Mouse (Mus musculus): Measurements from ENCODE around the gene Pamr1.

Gene Pamr1

DNA sequence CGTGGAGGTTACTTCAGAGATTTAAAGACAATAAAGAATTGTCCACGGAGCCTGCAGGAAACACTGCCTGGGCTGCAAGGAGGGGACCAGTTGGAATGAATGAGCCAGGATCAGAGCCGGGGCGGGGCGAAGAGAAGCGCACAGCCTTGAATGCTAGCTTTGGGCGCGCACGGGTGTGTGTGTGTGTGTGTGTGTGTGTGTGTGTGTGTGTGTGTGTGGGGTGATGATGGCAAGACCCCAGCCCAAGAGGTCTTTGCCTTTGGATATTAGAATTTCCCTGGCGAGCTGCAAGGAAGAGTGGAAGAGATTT, 109.7 kb downstream of the Pamr1 start:
- DNase-seq (ENCODE audit: low spot score in 2 of 2) = no peak

DNA sequence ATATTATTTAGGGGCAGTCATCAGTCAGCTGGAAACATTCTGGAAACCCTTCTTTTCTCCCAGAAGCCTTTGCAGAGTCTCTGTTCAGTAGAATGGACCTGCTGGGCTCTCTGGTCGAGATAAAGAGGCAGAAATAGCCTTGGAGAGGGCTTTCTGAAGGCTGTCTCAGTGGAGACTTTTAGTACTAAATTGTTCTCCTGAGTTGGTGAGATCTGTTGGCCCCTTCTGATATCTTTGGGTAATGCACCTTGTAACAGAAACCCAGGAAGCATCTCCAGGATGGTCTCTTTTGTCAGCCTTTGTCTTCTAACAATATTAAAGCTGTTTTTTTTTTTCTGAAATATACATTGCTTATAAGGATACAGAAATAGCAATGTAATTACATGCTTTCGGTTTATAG, 111.2 kb downstream of the Pamr1 start:
- DNase-seq (ENCODE audit: low spot score in 2 of 2) = no peak

DNA sequence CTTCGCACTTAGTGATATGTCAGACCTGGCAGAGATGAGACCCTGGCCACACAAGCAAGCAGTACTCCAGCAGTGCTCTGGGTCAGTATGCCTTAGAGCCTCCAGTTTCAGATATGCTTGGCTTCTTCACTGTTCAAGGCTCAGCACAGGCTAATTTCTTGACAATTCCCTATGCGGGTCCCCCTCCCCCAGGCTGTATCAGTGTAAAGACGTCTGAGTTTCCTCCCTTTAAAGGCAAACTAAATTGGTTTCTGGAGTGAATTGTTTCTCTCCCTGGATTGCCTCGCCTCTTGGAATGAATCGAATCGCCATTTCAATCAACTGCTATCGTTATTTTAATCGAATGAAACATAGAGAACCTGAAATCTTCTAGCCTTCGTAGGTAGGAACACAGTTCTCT, 113.1 kb downstream of the Pamr1 start:
- no peak for DNase-seq (ENCODE audit: low spot score in 2 of 2)

DNA sequence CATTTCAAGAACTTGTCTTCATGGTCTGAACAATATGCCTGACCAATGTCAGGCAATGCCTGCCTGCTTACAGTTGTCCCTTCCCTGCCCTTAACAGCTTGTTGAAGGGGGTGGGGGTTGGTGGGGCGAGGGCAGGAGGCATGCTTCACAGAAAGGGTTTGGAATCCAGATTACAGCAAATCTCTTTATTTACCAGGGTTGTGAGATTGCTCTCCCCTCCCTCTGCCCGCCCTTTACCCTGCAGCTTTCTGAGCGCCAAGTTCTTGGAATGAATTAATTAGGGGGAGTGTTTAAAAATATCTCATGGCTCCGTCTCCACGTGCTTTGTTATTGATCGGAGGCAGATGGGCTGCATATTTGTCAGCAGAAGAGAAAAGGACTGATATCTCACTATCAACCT, 113.5 kb downstream of the Pamr1 start:
- no peak for DNase-seq (ENCODE audit: low spot score in 2 of 2)

DNA sequence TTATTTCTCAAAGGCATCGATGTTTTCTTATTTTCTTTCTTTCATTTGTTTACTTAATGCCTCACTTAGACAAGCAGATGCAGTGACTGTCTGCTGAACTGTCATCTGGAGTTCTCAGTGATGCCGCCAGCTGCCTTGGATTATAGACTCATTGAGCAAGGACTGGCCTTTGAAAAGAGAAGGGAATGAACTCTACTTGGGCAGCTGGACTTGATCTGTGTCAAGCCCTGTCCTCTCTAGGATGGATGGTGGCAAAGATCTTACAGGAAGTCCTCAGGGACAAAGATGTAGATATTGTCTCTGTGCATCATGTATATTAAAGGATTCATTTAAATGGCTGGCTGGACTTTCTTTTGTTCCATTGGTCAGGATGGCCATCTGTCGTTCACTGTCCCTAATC, 114.1 kb downstream of the Pamr1 start:
- DNase-seq (ENCODE audit: low spot score in 2 of 2) = no peak

DNA sequence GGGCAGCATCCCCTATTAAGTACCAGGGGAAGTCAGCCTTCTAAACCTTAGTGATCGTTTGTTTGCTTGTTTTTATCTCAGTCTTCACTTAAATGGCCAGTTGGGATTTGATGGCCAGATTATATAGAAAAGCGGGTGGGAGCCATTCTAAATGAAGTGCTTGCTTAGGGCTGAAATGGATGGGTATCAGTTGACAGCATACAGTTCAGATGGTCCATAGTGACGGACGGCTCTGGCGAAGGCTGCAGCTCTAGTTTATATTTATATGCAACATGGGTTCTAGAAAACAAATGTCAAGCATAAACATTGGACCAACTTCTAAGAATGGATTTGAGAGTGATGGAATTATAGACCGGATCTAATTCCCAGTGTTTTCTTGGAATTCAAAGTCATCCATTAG, 118.2 kb downstream of the Pamr1 start:
- no peak for DNase-seq (ENCODE audit: low spot score in 2 of 2)

DNA sequence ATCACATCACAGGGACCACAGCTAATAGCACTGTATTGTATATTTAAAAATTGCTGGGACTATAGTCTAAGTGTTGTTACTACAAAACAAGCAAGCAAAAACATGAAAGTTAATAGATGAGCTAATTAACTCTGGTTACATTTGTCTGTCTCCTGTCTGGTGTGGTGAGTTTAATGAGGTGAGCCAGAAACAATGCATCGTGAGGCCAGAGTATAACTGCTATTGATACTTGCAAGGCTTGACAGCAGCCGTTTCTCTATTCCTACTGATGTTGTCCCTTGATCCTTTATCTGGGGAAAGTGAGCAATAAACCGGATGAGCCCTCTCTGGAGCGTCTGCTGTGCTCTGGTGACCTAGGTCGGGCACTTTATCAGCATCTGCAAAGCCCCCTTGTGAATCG, 119.8 kb downstream of the Pamr1 start:
- no peak for DNase-seq (ENCODE audit: low spot score in 2 of 2)

DNA sequence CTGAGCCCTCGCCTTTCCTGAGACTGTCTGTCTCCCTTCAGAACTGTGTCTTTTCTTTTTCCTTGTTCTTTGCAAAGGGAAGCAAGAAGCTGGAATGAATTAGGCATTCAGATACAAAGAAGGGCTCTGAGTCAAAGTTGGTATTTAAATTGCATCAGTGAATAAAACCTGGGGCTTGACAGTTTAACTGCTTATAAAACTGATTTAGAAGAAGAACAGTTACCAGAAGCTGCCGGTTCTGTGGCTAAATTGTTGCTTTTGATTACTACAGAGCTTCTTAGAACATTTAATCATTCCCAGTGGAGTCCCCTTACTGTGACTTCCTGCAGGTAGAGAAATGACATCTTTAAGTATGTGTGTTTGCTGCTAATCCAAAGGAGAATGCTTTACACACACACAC, 124.8 kb downstream of the Pamr1 start:
- no peak for DNase-seq (ENCODE audit: low spot score in 2 of 2)

DNA sequence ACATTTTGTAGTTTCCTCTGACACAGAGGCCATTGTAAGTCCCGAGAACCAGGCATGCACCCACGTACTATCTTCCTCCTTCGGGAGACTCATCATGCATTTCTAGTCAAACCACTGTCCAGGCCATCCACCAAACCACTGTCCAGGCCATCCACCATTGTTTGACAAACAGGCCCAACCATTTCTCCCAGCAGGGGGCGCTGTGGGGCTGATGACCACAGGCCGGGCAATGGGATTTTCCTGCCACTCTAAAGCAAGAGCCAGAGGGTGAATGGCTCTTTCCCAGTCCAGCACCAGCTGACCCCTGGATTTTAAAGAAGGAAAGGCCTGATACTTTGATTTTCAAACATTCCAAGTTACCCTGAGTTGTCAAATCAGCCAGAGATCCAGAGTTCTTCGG, 125.5 kb downstream of the Pamr1 start:
- peak; percentile 62 to 71 for DNase-seq (ENCODE audit: low spot score in 2 of 2)

DNA sequence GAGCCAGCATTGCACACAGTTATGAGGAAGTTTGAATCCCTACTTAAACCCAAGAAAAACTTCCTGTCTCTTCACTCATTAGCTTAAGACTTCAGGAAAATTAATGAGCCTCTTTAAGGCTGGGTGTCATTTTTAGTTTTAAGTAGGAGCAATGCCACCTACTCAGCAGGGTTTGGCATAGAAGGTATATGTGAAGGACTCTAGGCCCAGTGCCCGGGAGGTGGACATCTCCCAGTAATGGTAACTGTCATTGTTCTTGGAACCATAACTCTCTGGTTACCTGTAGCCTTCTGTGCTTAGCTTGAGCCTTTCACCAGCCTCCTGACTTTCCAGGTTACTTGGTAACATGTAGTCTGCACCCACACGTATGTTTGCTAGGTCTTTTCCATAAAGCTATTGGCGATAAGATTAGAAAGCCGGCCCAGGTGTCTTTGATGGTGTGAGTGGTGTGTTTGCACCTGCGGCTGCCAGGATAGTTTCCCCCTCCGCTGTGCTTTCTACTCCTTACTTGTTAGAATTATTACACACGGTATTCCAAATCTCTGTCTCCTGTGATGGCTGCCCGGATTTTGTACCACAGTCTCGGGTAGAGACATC, 127.0 kb downstream of the Pamr1 start:
- no peak for DNase-seq (ENCODE audit: low spot score in 2 of 2)

DNA sequence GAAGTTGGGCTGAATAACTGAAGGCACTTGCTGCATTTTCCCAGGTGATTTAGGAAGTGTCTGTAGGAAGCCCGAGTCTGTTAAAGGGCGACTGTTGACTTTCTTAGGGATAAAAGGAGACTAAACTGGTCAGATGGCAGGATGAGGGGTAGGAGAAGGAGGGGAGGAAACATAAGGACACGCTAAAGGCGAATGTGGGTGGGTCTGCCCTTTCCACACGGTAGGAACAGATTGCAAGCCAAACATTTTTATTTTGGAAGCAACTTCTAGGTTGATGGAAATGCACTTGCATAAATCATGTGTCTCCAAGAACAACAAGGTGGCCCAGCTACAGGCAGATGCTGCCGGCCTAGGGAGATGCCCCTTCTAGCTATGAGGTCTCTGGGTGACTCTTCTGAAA, 127.6 kb downstream of the Pamr1 start:
- DNase-seq (ENCODE audit: low spot score in 2 of 2) = no peak

DNA sequence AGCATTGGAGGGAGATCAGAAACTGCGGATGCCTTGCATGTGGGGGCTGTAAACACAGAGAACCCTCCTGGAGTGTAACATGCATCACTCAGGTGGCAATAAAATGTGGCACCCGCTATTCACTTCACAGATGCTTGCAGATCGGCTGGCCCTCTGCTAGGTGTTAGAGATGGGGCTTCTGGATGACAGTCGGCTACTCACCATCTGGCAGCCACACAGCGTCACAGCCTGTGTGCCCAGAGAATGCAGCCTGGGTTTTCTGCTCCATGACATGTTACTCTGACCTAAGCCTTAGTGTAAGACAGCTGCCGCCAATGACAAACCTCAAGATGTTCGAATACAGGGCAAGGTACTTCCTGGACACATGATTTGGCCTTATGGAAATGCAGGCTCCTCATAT, 131.5 kb downstream of the Pamr1 start:
- DNase-seq (ENCODE audit: low spot score in 2 of 2) = no peak

DNA sequence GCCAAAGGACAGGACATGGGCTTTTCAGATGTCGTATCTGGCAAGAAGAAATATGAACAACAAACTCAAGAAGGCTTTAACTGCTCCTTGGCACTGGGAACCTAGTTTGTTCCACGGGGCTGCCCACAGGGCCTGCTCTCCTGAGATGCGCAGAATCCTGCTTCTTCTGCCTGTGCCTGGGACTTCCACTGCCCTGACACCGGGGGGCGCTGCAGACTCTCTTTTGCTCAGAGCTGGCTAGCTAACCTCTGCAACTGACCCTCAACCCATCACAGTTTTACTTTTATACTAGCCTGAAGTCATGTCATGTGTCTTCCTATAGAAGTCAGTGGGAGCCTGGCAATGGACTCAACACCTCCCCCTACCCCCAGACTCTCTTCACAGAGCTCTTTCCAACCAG, 132.4 kb downstream of the Pamr1 start:
- DNase-seq (ENCODE audit: low spot score in 2 of 2) = no peak

DNA sequence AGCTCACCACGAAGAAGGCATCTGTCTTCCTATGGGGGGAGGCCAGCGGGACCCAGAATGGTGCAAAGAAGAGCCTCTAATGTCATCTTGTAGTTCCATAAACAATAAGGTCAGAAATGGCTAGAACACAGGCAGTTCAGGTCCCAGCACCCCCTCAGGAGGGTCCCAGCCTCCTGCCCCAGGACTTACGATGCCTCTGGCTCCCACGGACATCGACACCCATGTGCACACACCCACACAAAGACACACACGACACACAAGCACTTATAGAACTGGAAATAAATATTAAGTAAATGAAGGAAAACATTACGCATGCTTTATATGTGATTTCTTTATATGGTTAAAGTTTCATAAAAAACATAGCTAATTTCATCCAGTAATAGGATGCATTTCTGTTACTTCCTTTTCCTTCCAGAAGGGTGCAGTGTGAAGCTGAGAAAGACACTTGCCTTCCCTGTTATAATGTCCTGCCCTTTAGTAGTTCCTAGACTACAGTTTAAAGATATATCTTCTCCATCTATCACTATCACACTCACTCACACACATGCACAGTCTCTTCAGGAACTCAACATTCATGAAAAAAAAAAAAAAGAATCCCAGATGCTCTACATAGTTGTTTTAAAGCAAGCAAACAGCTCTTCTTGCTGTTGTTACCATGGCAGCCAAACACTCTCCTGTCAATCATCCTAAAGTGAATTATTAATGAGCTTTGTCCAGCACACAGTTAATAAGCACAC, 135.7 kb downstream of the Pamr1 start:
- no peak for DNase-seq (ENCODE audit: low spot score in 2 of 2)

DNA sequence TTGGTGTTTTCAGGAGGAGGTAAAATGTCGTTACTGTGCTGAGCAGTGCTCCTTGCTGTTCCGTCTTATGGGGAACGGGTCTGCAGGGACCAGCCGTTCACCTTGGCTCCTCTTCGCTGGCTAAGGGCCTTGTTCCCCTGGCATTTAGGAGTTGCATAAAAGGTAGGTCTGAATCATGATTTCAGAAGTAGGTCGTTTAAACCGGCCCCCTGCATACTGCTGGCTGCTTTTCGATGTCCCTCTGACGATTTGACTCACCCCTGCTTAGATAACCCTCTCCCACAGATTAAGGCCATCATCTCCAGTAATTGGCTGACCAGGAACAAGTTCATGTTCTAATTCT, 136.3 kb downstream of the Pamr1 start:
- no peak for DNase-seq (ENCODE audit: low spot score in 2 of 2)

Measured in frontal cortex, postnatal 36 days (tissue).